Mouse (Mus musculus): ENCODE measurements around the gene Tecta. TPM values are rescaled to one million over a fixed set of nuclear protein-coding genes. Genes with fewer than 3 reads are reported as not detected.

Gene Tecta
- polyA plus RNA-seq, 1 experiment from 2014 or later = 0.28 TPM

Small RNAs within 50 kb of the gene (microRNA-seq; reads per million reads assigned to microRNA genes)
- not detected for gene Gm44311

Other genes with a start within 250 kb of the Tecta start
- 62.1 and 66.0 TPM in 2 replicates for gene Sc5d, start 135.7 kb downstream of the Tecta start, polyA plus RNA-seq (2015; fragmentation: Nextera tagmentation; extraction: Ambion mirVana)
- gene Tbcel, start 107.9 kb upstream of the Tecta start, polyA plus RNA-seq (2015; fragmentation: Nextera tagmentation; extraction: Ambion mirVana) = 4.5 and 4.8 TPM in 2 replicates

All from forebrain, embryonic 13.5 days (tissue).